Mouse (Mus musculus) large intestine, adult 2 months (tissue): ENCODE measurements around the gene Wbp2. TPM values are rescaled to one million over a fixed set of nuclear protein-coding genes. Genes with fewer than 3 reads are reported as not detected.

Source experiments
- DNase-seq: peaks from one replicate; pipeline ENCODE4 v3.0.0-alpha.2; 2012; ENCODE audit warnings: low read depth, low spot score
- WGBS: fragments of 180-500 bp; shearing (Covaris S2); methylation state at CpG from one replicate; pipeline ENCODE4 v1.1.7; 2018; 5-methylcytosine and 5-hydroxymethylcytosine counted together
- polyA plus RNA-seq: library from polyadenylated mRNA; depleted of rRNA; stranded (reverse); fragments of >200 nt; gene quantifications from 2 replicates; pipeline ENCODE4 v1.2.3, GENCODE M21; 2012; rRNA removed

Wbp2 gene
- polyA plus RNA-seq, 1 experiment: 166 TPM

- WGBS: 70% methylated on average over 5 of the region's 5 CpGs
- no peak for DNase-seq
Measured at GRCm38 (mm10) chr11:116042372-116043138, 44.2 kb downstream of the Wbp2 start.

- whole genome bisulfite sequencing: 100% methylated on average over 2 of the region's 2 CpGs
- DNase-seq: no peak
Measured at GRCm38 (mm10) chr11:116041833-116042232, 45.0 kb downstream of the Wbp2 start.

GRCm38 (mm10) chr11:116040593-116040992 is 46.2 kb downstream of the Wbp2 start:
- WGBS: 90% methylated on average over 6 of the region's 6 CpGs

GRCm38 (mm10) chr11:116037826-116038225 is 49.0 kb downstream of the Wbp2 start:
- DNase-seq: no peak
- WGBS: 90% methylated on average over 9 of the region's 9 CpGs

More at GRCm38 (mm10) chr11:116040593-116040992, 46.2 kb downstream of the Wbp2 start:
- DNase-seq: no peak

- WGBS: 77% methylated on average over 3 of the region's 3 CpGs
Measured at GRCm38 (mm10) chr11:116036671-116037070, 50.1 kb downstream of the Wbp2 start.

GRCm38 (mm10) chr11:116034584-116034983 is 52.2 kb downstream of the Wbp2 start:
- DNase-seq: no peak
- WGBS: 87% methylated on average over 6 of the region's 6 CpGs

More at GRCm38 (mm10) chr11:116036671-116037070, 50.1 kb downstream of the Wbp2 start:
- no peak for DNase-seq

- WGBS: 20% methylated on average over 14 of the region's 14 CpGs
- DNase-seq: peak; percentile 31
Measured at GRCm38 (mm10) chr11:116030898-116031845, 55.6 kb downstream of the Wbp2 start.

GRCm38 (mm10) chr11:116030088-116030897 is 56.5 kb downstream of the Wbp2 start, which contains the start of gene Unk:
Unk (plus strand) TSS chr11:116030322.
- under 1% methylated on average over 66 of the region's 67 CpGs for WGBS
- DNase-seq: peak; percentile 96

- no peak for DNase-seq
Measured at GRCm38 (mm10) chr11:116029086-116029865, 57.5 kb downstream of the Wbp2 start.

More at GRCm38 (mm10) chr11:116029086-116029865, 57.5 kb downstream of the Wbp2 start:
- 85% methylated on average over 6 of the region's 6 CpGs for WGBS

Other genes starting within 250 kb of the Wbp2 start
- 696 and 883 TPM in 2 replicates for gene Myo15b, start 228.6 kb downstream of the Wbp2 start, polyA plus RNA-seq
- gene Smim5, start 187.0 kb downstream of the Wbp2 start, polyA plus RNA-seq: 4.9 and 6.3 TPM in 2 replicates
- 37.5 and 45.5 TPM in 2 replicates for gene Smim6, start 175.0 kb downstream of the Wbp2 start, polyA plus RNA-seq
- 17.3 and 20.7 TPM in 2 replicates for gene Sap30bp, start 153.7 kb downstream of the Wbp2 start, polyA plus RNA-seq
- gene Recql5, start 153.5 kb downstream of the Wbp2 start, polyA plus RNA-seq: 16.0 and 16.5 TPM in 2 replicates
- gene Itgb4, start 112.3 kb downstream of the Wbp2 start, polyA plus RNA-seq: 40.1 and 62.1 TPM in 2 replicates
- gene Galk1, start 74.3 kb downstream of the Wbp2 start, polyA plus RNA-seq: 26.3 and 32.0 TPM in 2 replicates
- 265 and 273 TPM in 2 replicates for gene H3f3b, start 59.0 kb downstream of the Wbp2 start, polyA plus RNA-seq
- gene Unk, start 56.7 kb downstream of the Wbp2 start, polyA plus RNA-seq: 18.8 and 26.0 TPM in 2 replicates
- gene Unc13d, start 9.0 kb downstream of the Wbp2 start, polyA plus RNA-seq: 8.0 and 8.6 TPM in 2 replicates
- 19.1 and 23.7 TPM in 2 replicates for gene Trim47, start 40.2 kb upstream of the Wbp2 start, polyA plus RNA-seq
- gene Trim65, start 44.1 kb upstream of the Wbp2 start, polyA plus RNA-seq: 11.1 and 16.3 TPM in 2 replicates
- 55.2 and 61.2 TPM in 2 replicates for gene Mrpl38, start 51.9 kb upstream of the Wbp2 start, polyA plus RNA-seq
- 7.6 and 10.4 TPM in 2 replicates for gene Fbf1, start 81.2 kb upstream of the Wbp2 start, polyA plus RNA-seq
- gene Ten1, start 111.9 kb upstream of the Wbp2 start, polyA plus RNA-seq: 52.3 and 55.4 TPM in 2 replicates
- gene Acox1, start 112.0 kb upstream of the Wbp2 start, polyA plus RNA-seq: 86.6 and 168 TPM in 2 replicates
- gene Evpl, start 151.1 kb upstream of the Wbp2 start, polyA plus RNA-seq: 6.9 and 8.5 TPM in 2 replicates
- gene Srp68, start 187.2 kb upstream of the Wbp2 start, polyA plus RNA-seq: 64.2 and 66.9 TPM in 2 replicates
- gene Galr2, start 193.9 kb upstream of the Wbp2 start, polyA plus RNA-seq: 13.1 and 15.3 TPM in 2 replicates
- 19.8 and 24.3 TPM in 2 replicates for gene Exoc7, start 220.2 kb upstream of the Wbp2 start, polyA plus RNA-seq
- 0.07 and 0.21 TPM in 2 replicates for gene Foxj1, start 248.4 kb upstream of the Wbp2 start, polyA plus RNA-seq